Mouse (Mus musculus) midbrain, embryonic 11.5 days (tissue): Measurements from ENCODE around the gene Ttf1. TPM values are rescaled to one million over a fixed set of nuclear protein-coding genes. Genes with fewer than 3 reads are reported as not detected.
"Not testable (repeated sequence)": the region's sequence is repeated elsewhere in the genome, so short reads cannot be mapped to it uniquely, and the experiment has no call there.

ENCODE experiments used
- ATAC-seq: fragments of 200-750 bp; cut with Nextera tagmentation; 2 replicates; pipeline ENCODE4 v1.8.0; 2017; ENCODE audit warnings: moderate TSS enrichment, moderate library complexity; ENCODE audit not compliant: low FRiP score
- DNase-seq: peaks from one replicate; pipeline ENCODE4 v3.0.0; 2015; ENCODE audit warnings: low spot score; ENCODE audit errors: missing footprints
- H3K27ac ChIP-seq: fragments of 300-500 bp; sonication (generic); 2 replicates; pipeline ENCODE4 v1.5.1; 2014; ENCODE audit warnings: low read depth, low read length
- H3K27me3 ChIP-seq: fragments of 300-500 bp; sonication (generic); 2 replicates; pipeline ENCODE4 v1.6.1; 2014; ENCODE audit warnings: mild to moderate bottlenecking, low read length, moderate library complexity, mixed read lengths; ENCODE audit not compliant: control insufficient read depth, insufficient read depth
- H3K36me3 ChIP-seq: fragments of 300-500 bp; sonication (generic); 2 replicates; pipeline ENCODE4 v1.6.1; 2014; ENCODE audit warnings: mild to moderate bottlenecking, low read length, moderate library complexity, mixed read lengths; ENCODE audit not compliant: control insufficient read depth, insufficient read depth
- H3K4me1 ChIP-seq: fragments of 300-500 bp; sonication (generic); 2 replicates; pipeline ENCODE4 v1.6.1; 2014; ENCODE audit warnings: low read length; ENCODE audit not compliant: control insufficient read depth, insufficient read depth
- H3K4me2 ChIP-seq: fragments of 300-500 bp; sonication (generic); 2 replicates; pipeline ENCODE4 v1.6.1; 2014; ENCODE audit warnings: mild to moderate bottlenecking, moderate library complexity
- H3K4me3 ChIP-seq: fragments of 300-500 bp; sonication (generic); 2 replicates; pipeline ENCODE4 v1.5.1; 2014; ENCODE audit warnings: low read depth, low read length
- H3K9ac ChIP-seq: fragments of 300-500 bp; sonication (generic); 2 replicates; pipeline ENCODE4 v1.6.1; 2014; ENCODE audit warnings: low read length
- H3K9me3 ChIP-seq: fragments of 300-500 bp; sonication (generic); 2 replicates; pipeline ENCODE4 v1.6.1; 2016; ENCODE audit warnings: low read length; ENCODE audit not compliant: control insufficient read depth
- WGBS: fragments of 180-500 bp; shearing (Covaris S2); extraction: QIAGEN DNeasy Blood & Tissue Kit; methylation state at CpG from one replicate; pipeline ENCODE4 v1.1.7; 2014; 5-methylcytosine and 5-hydroxymethylcytosine counted together
- polyA plus RNA-seq: library from polyadenylated mRNA; unstranded; fragments of >200 nt; fragmentation: Nextera tagmentation; extraction: Ambion mirVana; gene quantifications from 2 replicates; pipeline ENCODE4 v1.2.1, GENCODE M21; 2014

Ttf1 gene
- polyA plus RNA-seq, 1 experiment from 2014 or later: 11.4 TPM

GRCm38 (mm10) chr2:29076226-29076625 is 16.2 kb downstream of the Ttf1 start:
- 91% methylated on average over 2 of the region's 2 CpGs for WGBS
- Histone ChIP-seq H3K27ac (no peak overlapping the region), H3K36me3 (peaks cover 30% of the 10 kb centered on the region), H3K9ac (no peak overlapping the region), H3K4me1 (no peaks in the 10 kb centered on the region), H3K9me3 (no peaks in the 10 kb centered on the region), H3K27me3 (no peaks in the 10 kb centered on the region), H3K4me3 (no peak overlapping the region), H3K4me2 (no peak overlapping the region)
- DNase-seq (no peak), ATAC-seq (no peak)

DNA sequence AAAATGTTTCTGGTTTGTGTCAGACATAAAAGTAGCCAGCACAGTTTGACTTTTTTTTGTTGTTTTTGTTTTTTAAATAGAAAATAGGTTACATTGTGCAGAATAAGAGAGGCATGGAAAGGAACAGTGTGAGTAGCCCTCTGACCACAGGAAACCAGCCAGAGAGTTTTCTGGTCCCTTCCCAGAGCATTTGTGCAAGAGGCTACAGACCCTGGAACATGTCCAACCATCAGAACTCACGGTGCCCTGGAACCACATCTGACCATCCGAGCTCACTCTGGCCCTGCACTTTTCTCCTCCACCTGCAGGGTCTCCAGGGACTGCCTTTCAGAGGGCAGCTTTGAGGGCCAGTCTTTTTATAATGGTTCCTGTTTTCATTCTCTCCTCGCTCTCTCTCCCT is 21.9 kb downstream of the Ttf1 start:
- H3K4me1 ChIP-seq: no peaks in the 10 kb centered on the region
- no peak for DNase-seq
- WGBS: 81% methylated on average over 3 of the region's 3 CpGs
- H3K36me3 ChIP-seq: peaks cover 24% of the 10 kb centered on the region; the same call in 1 of the 2 replicates
- no peak overlapping the region for H3K4me3 ChIP-seq
- H3K9ac ChIP-seq: no peak overlapping the region
- H3K9me3 ChIP-seq: no peaks in the 10 kb centered on the region
- H3K27ac ChIP-seq: no peak overlapping the region
- no peak overlapping the region for H3K4me2 ChIP-seq
- no peak for ATAC-seq
- no peaks in the 10 kb centered on the region for H3K27me3 ChIP-seq

DNA sequence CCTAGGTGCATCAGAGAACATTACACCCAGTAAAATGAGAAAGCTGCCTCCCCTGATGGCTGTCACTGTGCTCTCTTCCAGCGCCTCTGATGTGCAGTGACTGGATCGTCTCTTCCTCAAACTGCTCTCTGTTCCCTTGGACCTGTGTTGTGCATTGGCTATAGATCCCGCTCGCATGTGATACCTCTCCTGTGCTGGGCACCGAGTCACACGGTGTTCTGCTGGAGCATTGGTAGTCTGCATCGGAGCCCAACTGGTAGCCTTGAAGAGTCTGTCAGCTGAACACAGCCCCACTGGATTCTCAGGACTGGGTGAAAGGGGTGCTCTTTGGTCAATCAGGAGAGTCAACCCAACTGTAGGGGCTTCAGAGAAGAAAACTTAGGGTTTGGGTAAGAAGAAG is 26.0 kb downstream of the Ttf1 start:
- no peak overlapping the region for H3K4me3 ChIP-seq
- 96% methylated on average over 7 of the region's 7 CpGs for WGBS
- DNase-seq (no peak), ATAC-seq (no peak)
- no peak overlapping the region for H3K27ac ChIP-seq
- H3K27me3 ChIP-seq: no peaks in the 10 kb centered on the region
- no peak overlapping the region for H3K9ac ChIP-seq
- no peak overlapping the region for H3K4me2 ChIP-seq
- H3K4me1 ChIP-seq: no peaks in the 10 kb centered on the region
- H3K36me3 ChIP-seq: peaks cover 14% of the 10 kb centered on the region; the same call in 1 of the 2 replicates
- H3K9me3 ChIP-seq: no peaks in the 10 kb centered on the region

DNA sequence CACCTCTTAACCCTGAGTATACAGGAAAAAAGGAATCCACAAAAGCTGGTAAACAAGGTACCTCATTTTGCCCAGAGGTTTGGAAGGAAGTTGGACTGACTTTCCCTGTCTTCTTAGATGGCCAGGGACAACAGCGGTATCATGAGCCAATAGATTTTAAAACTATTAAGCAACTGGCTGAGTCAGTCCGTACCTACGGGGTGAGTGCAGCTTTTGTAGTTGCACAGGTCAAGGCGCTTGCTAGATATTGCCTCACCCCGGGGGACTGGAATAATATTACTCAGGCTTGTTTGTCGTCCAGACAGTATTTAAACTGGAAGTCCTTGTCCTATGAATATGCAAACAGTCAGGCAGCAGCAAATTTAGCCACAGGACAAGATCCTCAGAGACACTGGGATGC is 29.2 kb downstream of the Ttf1 start:
- H3K4me3 ChIP-seq, H3K4me2 ChIP-seq, H3K36me3 ChIP-seq, H3K27me3 ChIP-seq, ATAC-seq, H3K9me3 ChIP-seq, DNase-seq, H3K4me1 ChIP-seq, H3K27ac ChIP-seq, H3K9ac ChIP-seq: not testable (repeated sequence)
- WGBS: 85% methylated on average over 6 of the region's 6 CpGs

DNA sequence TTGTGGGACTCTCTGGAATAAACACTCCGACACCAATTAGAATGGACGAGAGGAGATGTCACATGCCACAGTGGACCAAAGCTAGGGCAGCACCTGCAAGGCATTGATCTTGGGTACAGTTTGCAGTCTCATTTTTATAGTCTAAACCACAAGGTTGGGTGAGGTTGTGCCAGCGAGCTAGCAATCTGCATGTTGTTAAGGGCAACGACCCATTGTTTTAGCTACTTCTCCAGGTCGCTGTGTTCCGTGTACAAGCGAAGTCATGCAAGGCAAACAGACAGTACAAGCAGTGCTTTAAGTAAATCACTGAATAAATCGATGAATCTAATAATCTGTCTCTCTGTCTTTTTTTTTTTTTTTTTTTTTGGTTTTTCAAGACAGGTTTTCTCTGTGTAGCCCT is 35.6 kb downstream of the Ttf1 start:
- DNase-seq: no peak
- Histone ChIP-seq H3K27me3 (no peaks in the 10 kb centered on the region), H3K4me3 (no peak overlapping the region), H3K4me1 (no peaks in the 10 kb centered on the region), H3K4me2 (no peak overlapping the region), H3K9me3 (no peaks in the 10 kb centered on the region), H3K36me3 (no peaks in the 10 kb centered on the region), H3K27ac (no peak overlapping the region), H3K9ac (no peak overlapping the region)
- 93% methylated on average over 8 of the region's 8 CpGs for WGBS
- ATAC-seq: no peak

GRCm38 (mm10) chr2:29096751-29097150 is 36.7 kb downstream of the Ttf1 start:
- Histone ChIP-seq H3K4me3 (no peak overlapping the region), H3K4me2 (no peak overlapping the region), H3K4me1 (no peaks in the 10 kb centered on the region), H3K27me3 (no peaks in the 10 kb centered on the region), H3K36me3 (no peaks in the 10 kb centered on the region), H3K9ac (no peak overlapping the region), H3K9me3 (no peaks in the 10 kb centered on the region), H3K27ac (no peak overlapping the region)
- ATAC-seq: no peak
- 57% methylated on average over 4 of the region's 4 CpGs for WGBS
- no peak for DNase-seq

GRCm38 (mm10) chr2:29097465-29097864 is 37.4 kb downstream of the Ttf1 start:
- no peak overlapping the region for H3K4me2 ChIP-seq
- H3K9ac ChIP-seq: no peak overlapping the region
- DNase-seq (no peak), ATAC-seq (no peak)
- no peak overlapping the region for H3K4me3 ChIP-seq
- no peaks in the 10 kb centered on the region for H3K27me3 ChIP-seq
- H3K36me3 ChIP-seq: no peaks in the 10 kb centered on the region
- H3K9me3 ChIP-seq: no peaks in the 10 kb centered on the region
- H3K27ac ChIP-seq: no peak overlapping the region
- 76% methylated on average over 3 of the region's 3 CpGs for WGBS
- no peaks in the 10 kb centered on the region for H3K4me1 ChIP-seq

DNA sequence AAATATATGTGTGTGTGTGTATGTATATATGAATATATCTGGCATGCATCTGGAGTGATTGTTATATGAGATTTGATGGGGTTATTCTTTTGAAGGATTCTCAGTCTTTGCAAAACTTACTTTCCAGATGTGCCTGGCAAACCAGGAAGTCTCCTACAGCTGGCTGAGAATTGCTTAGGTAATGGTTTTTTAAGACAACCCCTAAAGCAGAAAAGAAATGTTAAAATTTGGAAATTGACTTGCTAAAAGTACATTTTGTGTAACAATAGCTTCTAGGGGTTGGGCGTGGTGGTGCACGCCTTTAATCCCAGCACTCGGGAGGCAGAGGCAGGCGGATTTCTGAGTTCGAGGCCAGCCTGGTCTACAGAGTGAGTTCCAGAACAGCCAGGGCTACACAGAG is 37.9 kb downstream of the Ttf1 start:
- H3K4me3 ChIP-seq, ATAC-seq, H3K4me2 ChIP-seq, DNase-seq, H3K27me3 ChIP-seq, H3K27ac ChIP-seq, H3K36me3 ChIP-seq, H3K9me3 ChIP-seq, H3K9ac ChIP-seq, H3K4me1 ChIP-seq: not testable (repeated sequence)
- WGBS: 97% methylated on average over 5 of the region's 5 CpGs

GRCm38 (mm10) chr2:29098786-29099185 is 38.7 kb downstream of the Ttf1 start:
- H3K36me3 ChIP-seq: no peaks in the 10 kb centered on the region
- ATAC-seq (no peak), DNase-seq (no peak)
- no peak overlapping the region for H3K9ac ChIP-seq
- no peak overlapping the region for H3K4me3 ChIP-seq
- H3K27ac ChIP-seq: no peak overlapping the region
- no peaks in the 10 kb centered on the region for H3K4me1 ChIP-seq
- no peak overlapping the region for H3K4me2 ChIP-seq
- 84% methylated on average over 8 of the region's 8 CpGs for WGBS
- no peaks in the 10 kb centered on the region for H3K27me3 ChIP-seq
- no peaks in the 10 kb centered on the region for H3K9me3 ChIP-seq

DNA sequence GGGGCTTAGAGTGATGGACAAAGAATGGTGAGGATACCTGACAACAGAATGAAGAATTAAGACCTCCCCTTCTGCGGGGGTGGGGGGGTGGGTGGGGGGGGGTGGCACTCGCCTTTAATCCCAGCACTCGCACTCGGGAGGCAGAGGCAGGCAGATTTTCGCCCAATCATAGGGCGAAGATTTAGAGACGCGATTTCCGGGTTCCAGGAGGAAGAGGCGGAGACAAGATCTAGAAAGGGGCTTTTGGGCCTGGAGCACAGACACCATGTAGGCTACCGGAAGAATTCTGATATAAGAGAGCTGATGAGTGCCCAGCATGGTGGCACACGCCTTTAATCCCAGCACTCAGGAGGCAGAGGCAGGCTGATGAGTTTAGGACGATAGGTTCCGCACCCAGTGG is 39.6 kb downstream of the Ttf1 start:
- DNase-seq (no peak), ATAC-seq (no peak)
- Histone ChIP-seq H3K9me3 (no peaks in the 10 kb centered on the region), H3K27ac (no peak overlapping the region), H3K4me1 (no peaks in the 10 kb centered on the region), H3K36me3 (no peaks in the 10 kb centered on the region), H3K4me3 (no peak overlapping the region), H3K4me2 (no peak overlapping the region), H3K27me3 (no peaks in the 10 kb centered on the region), H3K9ac (no peak overlapping the region)
- 88% methylated on average over 14 of the region's 14 CpGs for WGBS
